Mouse (Mus musculus): ENCODE measurements around the gene Nfyc. TPM values are rescaled to one million over a fixed set of nuclear protein-coding genes. Genes with fewer than 3 reads are reported as not detected.
A peak's percentile ranks its signal among the peaks of the same experiment; 100 is the strongest.

The Nfyc gene
- polyA plus RNA-seq, 1 experiment, result 76.6 TPM

DNA sequence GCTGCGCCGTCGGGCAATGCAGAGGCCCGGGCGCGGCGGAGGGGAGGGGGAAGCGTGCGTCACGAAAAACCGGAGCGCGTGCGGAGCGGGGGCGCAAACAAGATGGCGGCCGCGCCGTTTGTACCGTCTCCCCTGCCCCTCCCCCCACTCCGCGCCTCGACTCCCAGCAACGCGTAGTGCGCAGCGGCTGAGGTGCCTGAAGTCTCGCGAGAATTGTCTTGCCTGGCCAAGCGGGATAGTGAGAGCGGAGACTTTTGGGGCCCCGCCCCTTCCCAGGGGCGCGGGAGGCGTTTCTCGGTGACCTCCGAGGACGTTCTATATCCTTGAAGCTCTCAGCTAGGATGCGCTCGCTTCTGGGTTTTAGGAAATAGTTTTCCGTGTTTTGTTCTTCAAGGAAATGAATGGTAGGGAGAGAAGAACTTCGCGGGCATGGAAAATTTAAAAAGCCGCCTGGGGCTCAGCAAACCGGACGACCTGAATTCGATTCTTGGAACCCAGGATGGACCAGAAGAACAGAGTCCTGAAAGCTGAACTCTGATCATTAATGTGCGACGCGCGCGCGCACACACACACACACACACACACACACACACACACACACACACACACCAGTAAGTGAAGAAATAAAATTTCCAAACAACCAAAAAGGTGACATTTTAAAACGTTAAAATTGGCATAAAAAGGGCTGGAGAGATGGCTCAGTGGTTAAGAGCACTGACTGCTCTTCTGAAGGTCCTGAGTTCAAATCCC lies 5.6 kb downstream of the Nfyc start:
- peak; percentile 88 for DNase-seq (ENCODE audit: low spot score)

DNA sequence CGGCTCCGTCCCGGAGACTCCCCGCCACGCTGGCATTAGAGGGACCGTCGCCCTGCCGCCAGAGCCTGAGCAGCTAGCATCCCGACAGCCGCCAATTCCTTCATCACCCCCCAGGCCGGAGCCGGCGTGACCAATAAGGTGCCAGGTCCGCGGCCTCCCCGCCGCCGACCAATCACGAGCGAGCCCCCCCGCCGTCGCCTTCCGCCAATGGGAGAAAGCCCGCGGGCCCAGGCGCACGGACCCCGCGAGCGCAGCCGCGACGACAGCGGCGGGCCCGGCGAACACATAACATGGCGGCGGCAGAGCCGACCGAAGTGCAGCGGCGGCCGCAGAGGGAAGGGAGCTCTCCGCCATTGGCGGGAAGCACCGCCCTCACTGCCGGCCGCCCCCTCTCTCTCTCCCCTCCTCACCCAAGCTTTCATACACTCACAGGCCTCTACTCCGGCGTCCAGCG lies 6.2 kb downstream of the Nfyc start:
- DNase-seq (ENCODE audit: low spot score), result peak; percentile 94

DNA sequence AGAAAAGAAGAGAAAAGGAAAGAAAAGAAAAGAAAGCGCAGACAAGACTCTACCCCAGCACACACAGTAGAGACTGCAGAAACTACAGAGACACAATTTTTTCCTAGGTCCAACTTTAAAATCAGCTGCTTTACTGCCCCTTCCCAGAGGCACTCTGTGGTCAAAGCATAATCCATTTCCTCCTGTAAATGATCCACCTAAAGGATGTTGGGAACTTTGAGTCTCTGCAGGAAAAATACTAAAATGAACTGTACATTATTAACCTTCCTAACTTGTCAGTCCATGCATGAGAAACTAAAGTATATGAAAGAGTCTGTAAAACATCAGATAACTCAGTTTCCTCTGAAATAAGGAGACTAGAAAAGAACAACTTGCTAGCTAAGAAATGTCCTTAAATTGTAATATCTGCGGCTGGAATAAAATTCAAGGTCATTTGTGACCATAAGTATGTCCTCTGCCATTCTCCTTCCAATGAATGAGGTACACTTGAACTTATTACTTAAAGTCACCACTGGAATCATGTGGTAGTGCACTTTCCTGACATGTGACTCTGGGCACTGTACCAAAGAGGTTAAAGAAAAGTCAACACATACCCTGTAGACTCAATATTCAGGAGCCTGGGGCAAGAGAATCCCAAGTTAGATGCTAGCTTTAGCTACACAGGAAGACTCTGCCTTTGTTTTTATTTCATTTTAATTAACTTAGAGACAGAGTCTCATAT lies 9.0 kb downstream of the Nfyc start:
- no peak for DNase-seq (ENCODE audit: low spot score)

DNA sequence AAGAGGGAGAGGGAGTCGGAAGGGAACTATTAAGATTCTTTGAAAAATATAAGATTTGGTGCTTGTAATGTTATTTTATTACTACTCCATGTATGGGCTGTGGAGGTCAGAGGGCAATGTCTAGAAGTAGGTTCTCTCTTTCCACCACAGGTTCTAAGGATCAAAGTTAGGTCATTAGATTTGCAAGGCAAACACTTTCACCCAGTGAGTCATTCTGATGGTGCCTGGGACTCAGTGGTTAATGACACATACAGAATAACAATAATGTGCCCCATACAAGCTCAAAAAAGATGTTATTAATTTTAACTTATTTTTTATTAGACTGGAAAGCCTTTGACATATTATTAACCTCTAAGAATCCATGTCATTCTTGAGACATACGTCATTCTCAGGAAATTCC lies 11.5 kb downstream of the Nfyc start:
- no peak for DNase-seq (ENCODE audit: low spot score)

DNA sequence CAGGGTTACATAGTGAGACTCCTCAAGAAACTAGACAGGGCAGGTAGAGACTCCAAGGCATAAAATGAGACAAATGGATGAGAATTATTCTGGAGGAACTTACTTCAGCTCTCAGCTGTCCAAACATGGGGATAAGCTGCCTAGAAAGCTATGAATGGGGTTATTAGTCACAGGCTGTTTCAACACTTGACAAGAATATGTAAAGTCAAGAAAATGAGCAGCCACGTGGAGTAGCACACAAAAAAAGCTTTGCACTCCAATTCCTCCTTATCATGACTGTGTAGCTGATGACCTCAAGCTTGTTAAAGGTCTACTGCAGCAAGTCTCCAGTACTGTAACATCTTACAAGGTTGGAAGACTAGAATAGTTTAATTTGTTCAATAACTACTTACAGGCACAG lies 12.1 kb downstream of the Nfyc start:
- DNase-seq (ENCODE audit: low spot score), result no peak

DNA sequence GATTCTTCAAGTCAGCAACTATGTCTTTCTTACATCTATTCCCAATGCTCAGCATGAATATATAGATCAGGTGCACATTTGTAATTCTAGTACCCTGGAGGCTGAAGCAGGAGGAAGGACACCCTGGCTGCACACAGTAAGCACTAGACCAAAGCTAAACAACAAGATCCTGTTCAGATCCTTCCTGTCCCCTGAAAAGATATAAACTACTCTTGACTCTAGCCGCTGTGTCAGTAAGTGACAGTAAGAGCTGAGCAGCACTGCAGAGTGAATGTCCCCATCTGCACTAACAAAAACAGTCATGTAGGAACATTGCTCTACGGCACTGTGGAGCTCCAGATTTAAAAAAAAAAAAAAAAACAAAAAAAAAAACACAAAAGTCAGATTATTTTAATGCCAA lies 13.4 kb downstream of the Nfyc start:
- DNase-seq (ENCODE audit: low spot score), result no peak

DNA sequence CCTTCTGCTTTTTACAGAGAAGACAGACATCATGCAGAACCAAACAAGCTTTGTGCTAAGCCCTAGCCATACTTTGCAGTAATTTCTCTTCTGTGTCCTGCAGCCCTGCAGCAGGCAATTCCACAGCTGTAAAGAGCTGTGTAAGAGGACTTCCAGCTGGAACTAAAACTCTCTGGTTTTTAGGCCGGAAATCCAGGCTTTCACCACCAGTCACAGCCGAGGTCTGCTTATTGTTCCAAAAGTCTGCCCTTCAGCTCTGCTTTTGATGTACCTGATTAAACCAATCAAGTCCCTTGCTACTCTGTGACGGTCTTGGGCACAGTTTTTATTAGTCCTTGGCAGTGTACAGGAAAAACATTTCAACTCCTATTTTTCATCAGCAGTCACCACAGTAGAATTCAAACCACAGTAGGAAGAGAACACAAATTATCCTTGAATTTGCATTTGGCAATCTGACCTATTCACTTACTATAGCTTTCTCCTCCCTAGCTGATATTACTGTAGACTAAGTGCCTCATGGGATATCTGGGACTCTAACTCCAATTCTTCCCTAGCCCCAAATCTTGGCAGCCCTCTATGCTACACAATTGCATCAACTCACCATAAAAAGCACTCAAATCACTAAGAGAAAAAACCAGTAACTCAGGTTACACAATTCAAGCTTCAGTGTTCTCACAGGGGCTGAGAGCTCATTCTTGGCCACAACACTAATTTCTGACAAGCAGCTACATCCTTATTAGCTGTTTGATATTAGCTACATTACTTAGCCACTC lies 14.2 kb downstream of the Nfyc start:
- no peak for DNase-seq (ENCODE audit: low spot score)

DNA sequence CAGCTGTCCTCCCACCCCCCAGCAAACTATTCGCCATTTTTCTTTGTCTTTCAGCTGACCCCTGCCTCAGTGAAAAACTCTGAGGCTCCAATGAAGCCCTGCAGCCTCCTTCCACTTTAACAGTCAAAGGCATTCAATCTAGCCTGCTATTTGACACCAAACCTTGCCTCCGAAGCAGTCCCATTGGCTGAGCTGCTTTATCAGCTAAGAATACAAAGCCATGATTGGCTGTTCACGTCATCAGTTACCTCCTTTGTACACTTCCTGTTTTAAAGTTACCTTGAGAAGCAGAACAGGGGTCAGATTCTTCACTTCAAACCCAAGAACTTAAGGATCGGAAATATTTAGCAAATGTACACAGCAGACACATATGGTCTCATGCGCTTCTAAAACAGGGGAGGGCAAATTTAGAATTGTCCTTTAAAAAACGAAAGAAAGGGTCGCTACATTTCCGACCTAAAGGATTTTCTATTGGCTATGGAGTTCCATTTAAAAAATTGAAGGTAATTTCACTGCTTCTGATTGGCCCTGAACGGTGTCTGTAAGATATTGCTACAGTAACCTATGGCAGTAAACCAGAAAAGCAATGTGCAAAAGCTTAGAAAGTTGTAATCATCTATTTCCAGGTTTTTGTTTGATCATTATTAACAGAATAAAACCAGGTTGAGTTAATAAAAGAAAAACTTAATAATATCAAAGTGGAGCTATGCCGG lies 15.6 kb downstream of the Nfyc start:
- peak; percentile 26 for DNase-seq (ENCODE audit: low spot score)

DNA sequence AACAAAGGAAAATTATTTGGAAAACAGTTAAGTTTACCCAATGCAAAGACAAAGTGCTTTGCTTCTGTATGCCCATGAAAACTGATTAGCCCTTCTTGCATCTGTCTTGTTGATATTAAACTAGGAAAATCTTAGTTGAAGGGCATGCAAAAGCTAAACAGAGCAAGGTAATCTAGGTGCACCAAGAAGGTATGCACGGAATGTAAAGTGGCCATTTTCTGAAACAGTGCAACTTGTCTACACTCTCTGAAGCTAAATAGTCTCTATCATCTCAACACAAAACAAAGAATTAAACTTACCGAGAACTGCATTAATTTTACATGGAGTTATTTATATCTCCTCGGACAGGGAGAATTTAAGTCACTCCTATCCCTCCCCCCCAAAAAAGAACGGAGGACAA lies 16.2 kb downstream of the Nfyc start:
- DNase-seq (ENCODE audit: low spot score), result no peak

DNA sequence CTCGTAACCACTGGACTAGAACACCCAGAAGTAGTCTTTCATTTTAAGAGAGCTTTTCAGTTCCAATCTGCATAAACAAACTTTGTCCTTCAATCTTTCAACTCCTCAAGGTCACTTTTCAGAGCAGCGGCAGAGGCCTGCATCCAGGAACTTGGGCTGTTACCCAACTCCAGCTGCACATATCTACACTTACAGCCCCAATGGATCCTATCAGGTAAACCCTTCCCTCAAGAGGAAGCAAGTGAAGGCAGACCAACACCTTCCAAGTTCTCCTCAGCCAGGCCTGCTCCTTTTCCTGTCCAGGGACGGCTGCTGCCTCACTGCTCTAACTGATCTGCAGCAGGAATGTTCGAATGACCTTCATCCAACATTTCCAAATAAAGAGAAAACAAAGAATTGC lies 17.2 kb downstream of the Nfyc start:
- DNase-seq (ENCODE audit: low spot score), result peak; percentile 23

DNA sequence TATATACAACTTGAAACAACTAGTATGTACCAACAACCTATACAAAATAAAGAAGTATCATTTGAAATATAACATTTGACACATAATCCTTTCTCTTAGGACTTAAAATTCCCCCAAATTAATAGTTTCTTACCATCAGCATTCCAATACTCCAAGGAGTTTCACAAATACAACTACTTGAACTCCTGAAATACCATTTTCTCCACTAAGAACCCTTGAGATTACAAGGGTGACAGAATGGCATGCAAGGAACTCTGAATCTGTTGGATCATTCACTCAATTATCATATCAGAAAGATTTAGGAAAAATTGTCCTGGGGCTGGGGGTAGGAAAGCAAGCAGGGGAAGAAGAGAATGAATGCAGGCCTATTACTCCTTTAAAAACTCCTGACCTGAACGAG lies 17.6 kb downstream of the Nfyc start:
- DNase-seq (ENCODE audit: low spot score), result no peak

DNA sequence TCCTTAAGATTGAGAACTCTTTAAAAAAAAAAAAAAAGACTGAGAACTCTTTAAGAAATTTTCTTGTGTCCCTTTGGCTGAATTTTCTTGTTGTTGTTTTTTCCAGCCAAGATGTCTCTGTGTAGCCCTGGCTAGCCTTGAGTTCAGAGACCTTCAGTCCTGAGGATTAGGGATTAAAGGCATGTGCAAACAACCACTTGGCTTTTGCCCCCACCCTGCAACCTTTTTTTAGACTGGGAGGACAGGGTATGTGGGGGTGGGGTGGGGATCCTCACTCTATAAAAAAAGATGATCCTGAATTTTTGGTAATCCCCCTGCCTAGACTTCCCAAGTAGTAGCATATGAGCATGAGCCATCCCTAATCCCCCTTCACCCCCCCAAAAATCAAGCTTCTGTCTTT lies 25.6 kb downstream of the Nfyc start:
- DNase-seq (ENCODE audit: low spot score), result no peak

DNA sequence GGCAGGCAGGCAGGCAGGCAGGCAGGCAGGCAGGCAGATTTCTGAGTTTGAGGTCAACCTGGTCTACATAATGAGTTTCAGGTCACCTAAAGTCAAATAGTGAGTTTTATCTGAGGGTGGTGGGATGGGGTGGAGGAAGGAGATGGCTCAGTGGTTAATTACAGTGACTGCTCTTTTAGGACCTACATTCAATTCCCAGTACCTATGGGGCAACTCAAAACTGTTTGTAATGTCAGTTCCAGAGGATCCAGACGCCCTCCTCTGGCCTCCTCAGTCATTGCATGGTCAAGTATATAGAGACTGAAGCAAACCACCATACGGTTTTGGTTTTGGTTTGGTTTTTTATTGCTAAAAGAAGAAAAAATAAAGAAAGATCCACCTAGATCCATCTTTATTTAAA lies 29.9 kb downstream of the Nfyc start:
- DNase-seq (ENCODE audit: low spot score), result no peak

DNA sequence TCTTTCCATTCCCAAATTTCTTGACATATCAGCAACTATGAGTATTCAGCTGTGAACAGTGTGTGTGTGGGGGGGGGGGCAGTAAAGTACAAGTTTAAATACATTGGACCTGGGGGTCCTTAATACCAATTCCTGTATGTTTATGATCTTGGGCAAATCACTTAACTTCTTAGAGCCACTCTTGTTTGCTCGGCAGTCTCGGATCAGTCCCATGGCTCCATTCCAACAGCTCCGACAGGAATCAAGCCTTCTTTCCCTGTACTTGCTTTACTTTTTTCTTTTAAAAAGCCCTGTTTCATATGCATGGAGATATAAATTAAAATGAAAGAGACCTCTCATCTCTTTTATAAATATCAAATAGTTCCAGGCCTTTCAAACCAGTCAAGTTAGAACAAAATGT lies 30.7 kb downstream of the Nfyc start:
- DNase-seq (ENCODE audit: low spot score), result no peak

DNA sequence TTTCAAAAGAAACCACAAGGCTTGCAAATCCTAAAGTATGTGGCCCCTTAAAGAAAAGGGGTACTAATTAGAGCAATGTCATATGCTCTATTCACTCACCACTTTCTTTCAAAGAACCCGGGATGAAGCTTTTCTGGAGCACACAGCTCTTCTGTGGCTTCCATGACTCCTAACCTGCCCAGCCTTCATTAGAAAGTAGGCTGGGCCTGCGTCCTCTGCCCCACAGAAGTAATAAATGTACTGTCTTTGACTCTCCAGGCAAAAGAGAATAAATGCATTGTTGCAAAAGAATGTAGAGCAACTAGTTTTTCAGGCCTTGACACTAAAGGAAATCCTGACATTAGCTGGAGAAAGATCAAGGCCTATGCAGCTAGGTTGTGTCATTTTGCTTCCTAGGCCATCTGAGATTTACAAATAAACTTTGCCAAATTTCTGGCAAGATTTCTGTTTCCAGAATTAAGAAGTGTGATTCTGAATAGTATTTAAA lies 31.6 kb downstream of the Nfyc start:
- no peak for DNase-seq (ENCODE audit: low spot score)

DNA sequence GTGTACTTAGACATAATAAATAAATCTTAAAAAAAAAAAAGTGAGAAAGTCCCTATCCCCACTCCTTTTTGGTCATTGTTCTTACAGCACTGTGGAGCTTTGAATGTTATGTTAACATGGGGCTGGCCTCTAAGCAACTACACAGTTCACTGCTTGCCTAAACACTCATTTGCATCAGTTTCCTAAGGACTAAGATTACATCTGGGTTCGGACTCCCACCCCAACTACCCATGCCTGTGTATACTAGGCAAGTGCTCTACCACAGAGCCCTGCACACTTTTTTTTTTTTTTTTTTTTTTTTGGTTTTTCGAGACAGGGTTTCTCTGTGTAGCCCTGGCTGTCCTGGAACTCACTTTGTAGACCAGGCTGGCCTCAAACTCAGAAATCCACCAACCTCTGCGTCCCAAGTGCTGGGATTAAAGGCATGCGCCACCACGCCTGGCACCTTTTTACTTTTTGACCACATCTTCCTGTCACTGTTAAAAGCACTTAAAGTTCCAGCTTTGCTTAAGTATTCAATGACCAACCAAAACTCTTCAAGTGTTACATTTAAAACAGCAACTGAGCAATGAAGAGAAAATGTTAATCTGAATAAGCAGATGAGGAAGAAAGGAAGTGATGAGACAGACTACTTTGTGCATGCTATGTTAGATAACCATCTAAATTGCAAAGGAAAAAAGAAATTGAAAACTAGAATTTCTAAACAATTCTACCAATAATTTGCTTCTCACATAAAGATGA lies 33.2 kb downstream of the Nfyc start:
- no peak for DNase-seq (ENCODE audit: low spot score)

DNA sequence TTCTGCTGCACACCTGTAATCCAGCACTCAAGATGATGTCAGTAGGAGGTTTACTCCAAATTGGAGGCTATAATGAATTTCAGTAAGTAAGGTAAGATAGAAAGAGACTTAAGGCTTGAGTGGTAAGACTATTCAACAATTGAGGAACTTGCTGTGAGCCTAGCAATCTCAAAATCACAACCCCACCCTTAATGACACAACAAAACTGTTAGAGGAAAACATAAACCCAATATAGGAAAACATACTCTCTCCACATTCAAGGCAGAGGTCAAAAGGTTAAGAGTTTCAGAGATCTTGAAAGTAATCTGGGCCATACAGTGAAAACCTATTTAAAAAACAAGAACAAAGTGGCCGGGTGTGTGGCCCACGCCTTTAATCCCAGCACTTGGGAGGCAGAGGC lies 34.7 kb downstream of the Nfyc start:
- no peak for DNase-seq (ENCODE audit: low spot score)

DNA sequence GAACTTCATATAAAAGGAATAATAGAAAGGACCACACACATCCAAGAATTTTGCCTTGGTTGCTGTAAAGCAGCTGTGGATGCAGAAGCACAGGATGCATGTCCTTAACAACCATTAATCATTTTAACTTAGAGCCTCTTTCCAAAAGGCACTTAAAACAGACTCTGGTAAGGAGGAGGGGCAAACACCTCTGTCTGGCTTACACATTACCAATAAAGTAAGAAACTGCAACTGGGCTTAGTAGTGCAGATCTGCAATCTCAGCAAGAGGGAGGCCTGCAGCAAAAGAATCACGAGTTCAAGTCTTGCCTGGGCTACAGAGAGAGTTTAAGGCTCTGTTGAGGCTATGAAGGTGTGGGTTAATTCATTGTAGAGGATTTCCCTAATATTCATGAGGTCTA lies 35.7 kb downstream of the Nfyc start:
- DNase-seq (ENCODE audit: low spot score), result no peak

DNA sequence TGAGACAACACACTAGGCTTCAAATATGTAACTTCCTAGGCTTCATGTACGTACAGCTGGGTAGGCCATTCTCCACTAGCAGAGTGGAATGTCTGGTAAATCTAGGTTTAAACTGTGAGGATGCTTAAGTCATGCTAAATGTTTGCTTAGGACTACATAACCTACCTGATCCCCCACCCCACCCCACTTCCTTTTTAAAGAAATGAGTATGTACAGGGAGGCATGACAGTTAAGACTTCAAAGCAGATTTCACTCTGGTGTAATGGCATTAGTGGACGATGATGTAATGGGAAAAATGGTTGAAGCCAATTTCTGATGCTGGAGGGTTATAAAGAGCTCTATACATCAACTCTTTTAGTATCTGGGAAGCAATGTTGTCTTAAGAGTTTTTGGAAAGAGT lies 38.5 kb downstream of the Nfyc start:
- no peak for DNase-seq (ENCODE audit: low spot score)

DNA sequence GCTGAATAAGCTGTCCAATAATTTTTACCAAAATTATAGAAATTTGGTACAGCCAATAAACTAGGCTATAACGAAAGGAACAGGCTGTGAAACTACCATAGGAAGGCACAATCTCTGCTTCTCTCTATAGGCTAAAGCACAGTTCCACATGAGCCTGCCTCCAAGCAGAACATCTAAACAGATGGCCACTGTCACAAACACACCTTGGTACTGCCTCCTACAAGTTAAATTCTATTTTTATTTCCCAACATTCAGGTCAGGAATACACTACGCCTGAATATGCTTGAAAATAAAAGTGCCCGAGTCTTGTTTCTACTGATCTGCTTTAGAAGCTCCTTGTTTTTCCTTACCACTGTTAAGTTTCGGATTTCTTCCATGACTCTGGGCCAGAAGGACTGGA lies 41.3 kb downstream of the Nfyc start:
- no peak for DNase-seq (ENCODE audit: low spot score)

DNA sequence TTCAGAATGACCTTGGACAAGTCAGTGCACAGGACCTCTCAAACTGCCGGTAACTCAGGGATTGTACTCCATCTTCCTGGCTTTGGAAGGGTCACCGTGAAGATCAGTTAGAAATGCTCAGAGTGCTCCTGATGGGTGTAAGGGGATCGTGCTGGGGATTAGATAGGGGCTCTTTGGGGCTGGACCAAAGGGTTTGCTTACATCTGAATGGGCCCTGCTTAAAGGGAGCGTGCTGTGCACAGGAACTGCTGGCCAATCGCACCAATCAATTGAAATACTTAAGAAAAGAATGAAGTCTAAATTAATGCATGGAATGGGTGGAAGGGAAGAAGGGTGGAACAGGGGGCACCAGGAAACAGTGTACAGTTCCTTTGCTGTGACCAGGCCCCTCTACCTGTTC lies 75.6 kb downstream of the Nfyc start:
- DNase-seq (ENCODE audit: low spot score), result no peak

All from urinary bladder, adult 2 months (tissue).